Mouse (Mus musculus): ENCODE results near the gene Ms4a10. TPM values are rescaled to one million over a fixed set of nuclear protein-coding genes. Genes with fewer than 3 reads are reported as not detected.

Gene Ms4a10
- polyA plus RNA-seq, 1 experiment from 2014 or later = not detected

DNA sequence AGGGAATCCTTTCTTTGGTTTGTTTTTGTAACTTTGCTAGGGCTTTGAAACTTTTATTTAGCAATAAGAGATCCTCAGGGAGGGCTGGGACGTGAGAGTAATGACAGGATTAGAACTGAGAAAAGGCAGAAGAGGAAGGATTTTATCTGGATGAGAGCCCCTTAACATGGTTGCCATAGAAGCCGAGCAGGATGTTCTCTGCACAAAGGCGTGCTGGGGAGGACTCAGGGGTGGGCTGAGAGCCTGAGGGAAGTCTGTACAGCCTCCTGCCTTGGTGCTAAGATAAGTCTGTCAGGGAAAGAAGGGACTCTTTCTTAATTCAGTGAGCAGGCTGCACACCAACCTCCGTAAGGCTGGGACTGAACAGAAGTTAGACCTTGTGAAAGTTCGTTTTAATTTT is 39.4 kb downstream of the Ms4a10 start:
- no peaks in the 10 kb centered on the region for H3K36me3 ChIP-seq (replicated peaks)
- H3K27me3 ChIP-seq (replicated peaks; ENCODE audit: low read depth, poor library complexity, severe bottlenecking) = no peaks in the 10 kb centered on the region
- H3K4me3 ChIP-seq = no peak overlapping the region
- no peaks in the 10 kb centered on the region; the same call in 1 of the 2 replicates for H3K9me3 ChIP-seq
- DNase-seq (ENCODE audit: low spot score) = no peak
- 41% methylated on average over 5 of the region's 5 CpGs for WGBS
- peaks cover 1% of the 10 kb centered on the region for H3K4me1 ChIP-seq
- no peak overlapping the region for H3K27ac ChIP-seq (replicated peaks)

DNA sequence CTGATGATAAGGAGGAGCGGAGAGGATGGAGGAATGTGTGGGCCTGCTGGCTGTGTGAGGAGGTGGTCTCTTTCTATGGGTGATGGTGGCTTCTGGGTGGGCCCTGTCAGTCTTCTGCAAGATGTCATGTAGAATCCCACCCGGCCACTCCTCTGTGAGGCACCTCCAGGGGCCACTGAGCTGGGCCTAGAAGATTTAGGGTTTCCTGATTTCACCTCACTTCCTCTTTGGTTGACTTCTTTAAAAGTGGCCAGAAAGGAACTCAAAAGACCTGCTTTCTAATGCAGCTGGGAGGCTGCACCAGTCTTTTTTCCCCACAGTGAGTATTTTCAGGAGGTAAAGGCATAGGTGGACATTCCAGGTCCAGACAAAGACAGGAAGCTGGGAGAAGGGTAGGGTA is 43.8 kb downstream of the Ms4a10 start:
- Histone ChIP-seq H3K9me3 (no peaks in the 10 kb centered on the region), H3K4me1 (peaks cover 15% of the 10 kb centered on the region), H3K36me3 (replicated peaks) (no peaks in the 10 kb centered on the region), H3K27me3 (replicated peaks; ENCODE audit: low read depth, poor library complexity, severe bottlenecking) (no peaks in the 10 kb centered on the region), H3K27ac (replicated peaks) (no peak overlapping the region), H3K4me3 (no peak overlapping the region)
- WGBS = 89% methylated on average over 2 of the region's 2 CpGs
- DNase-seq (ENCODE audit: low spot score) = no peak

DNA sequence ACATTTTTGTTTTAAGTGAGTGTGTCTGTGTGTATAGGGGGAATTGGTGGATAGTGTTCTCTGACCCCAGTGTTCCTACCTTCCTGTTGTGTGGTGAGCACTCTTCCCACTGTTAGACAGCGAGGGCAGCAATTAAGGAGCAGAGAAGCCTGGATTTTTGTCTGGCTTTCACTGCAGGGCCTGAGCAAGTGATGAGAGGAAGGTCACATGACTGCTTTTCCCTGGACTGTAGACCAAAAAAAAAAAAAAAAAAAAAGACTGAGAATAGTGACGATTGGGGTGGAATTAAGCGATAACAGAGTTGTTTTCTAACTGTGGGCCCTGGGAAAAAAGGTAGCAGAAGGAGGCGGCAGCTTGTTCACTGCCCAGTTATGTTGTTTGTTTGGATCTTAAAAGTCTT is 47.8 kb downstream of the Ms4a10 start:
- H3K27ac ChIP-seq (replicated peaks) = peak overlapping the region; percentile 78
- WGBS = 58% methylated on average over 4 of the region's 4 CpGs

DNA sequence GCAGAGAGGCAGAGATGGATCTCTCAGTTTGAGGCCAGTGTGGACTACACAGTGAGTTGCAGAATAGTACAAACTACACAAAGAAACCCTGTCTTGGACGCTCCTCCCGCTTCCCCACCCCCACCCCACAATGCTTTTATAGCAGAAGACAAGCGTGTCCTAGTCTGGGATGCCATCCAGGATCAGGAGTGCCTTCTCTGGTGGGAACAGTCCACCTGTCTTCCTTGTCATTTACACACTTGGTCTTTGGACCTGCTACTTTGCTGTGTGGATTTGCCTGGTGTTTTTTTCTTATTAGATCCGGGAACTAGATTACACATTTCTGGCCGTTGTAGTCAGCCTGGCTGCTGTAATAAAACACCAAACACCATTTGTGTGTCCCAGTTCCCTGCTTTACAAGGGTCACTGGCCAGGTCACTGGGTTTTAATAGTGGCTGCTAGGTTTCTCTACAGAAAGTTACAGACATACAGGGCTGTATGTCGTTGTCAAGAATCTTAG is 48.3 kb downstream of the Ms4a10 start:
- WGBS = 37% methylated on average over 6 of the region's 6 CpGs
- Histone ChIP-seq H3K36me3 (replicated peaks) (no peaks in the 10 kb centered on the region), H3K27ac (replicated peaks) (peak overlapping the region; percentile 78), H3K4me3 (no peak overlapping the region), H3K4me1 (peaks cover 21% of the 10 kb centered on the region), H3K9me3 (no peaks in the 10 kb centered on the region), H3K27me3 (replicated peaks; ENCODE audit: low read depth, poor library complexity, severe bottlenecking) (no peaks in the 10 kb centered on the region)
- DNase-seq (ENCODE audit: low spot score) = peak; percentile 21

More for the DNA sequence above, 47.8 kb downstream of the Ms4a10 start:
- Histone ChIP-seq H3K4me1 (peaks cover 21% of the 10 kb centered on the region), H3K27me3 (replicated peaks; ENCODE audit: low read depth, poor library complexity, severe bottlenecking) (no peaks in the 10 kb centered on the region), H3K36me3 (replicated peaks) (no peaks in the 10 kb centered on the region), H3K4me3 (no peak overlapping the region), H3K9me3 (no peaks in the 10 kb centered on the region)
- no peak for DNase-seq (ENCODE audit: low spot score)

DNA sequence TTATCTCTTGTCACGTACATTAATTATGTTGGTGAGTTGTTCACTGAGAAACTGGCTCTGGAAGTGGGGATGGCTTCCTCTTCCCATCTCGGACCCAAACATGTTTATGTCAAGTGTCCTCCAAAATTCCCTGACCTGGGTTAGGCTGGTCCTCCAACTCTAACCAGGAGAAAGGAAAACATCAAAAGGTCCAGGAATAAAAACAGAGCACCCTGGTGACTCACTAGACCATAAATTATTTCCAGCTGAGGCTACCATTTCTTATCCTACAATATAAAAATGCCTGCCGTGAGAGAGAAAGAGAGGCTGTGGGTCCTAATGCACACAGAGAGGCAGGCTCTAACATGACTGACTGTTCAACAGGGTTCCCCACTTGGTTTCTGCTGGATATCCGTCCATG is 50.2 kb downstream of the Ms4a10 start:
- Histone ChIP-seq H3K27me3 (replicated peaks; ENCODE audit: low read depth, poor library complexity, severe bottlenecking) (no peaks in the 10 kb centered on the region), H3K27ac (replicated peaks) (no peak overlapping the region), H3K36me3 (replicated peaks) (no peaks in the 10 kb centered on the region), H3K9me3 (no peaks in the 10 kb centered on the region), H3K4me3 (no peak overlapping the region), H3K4me1 (peaks cover 21% of the 10 kb centered on the region)
- DNase-seq (ENCODE audit: low spot score) = no peak
- 59% methylated on average over 4 of the region's 4 CpGs for WGBS

DNA sequence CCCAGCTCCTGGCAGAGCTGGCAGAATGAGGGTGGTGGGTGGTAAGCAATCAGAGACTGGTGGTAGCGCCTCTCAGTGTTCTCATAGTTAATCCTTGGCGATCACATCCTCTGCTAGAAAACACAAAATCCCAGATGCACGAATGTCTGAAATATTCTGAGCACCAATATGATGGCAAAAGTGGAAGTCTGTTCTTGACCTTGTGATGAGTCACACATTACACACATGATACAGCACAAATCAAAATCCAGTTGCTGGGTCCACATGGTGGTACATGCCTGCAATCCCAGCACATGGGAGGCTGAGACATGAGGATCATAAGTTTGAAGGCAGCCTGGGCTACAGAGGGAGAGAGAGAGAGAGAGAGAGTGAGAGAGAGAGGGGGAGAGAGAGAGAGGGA is 53.4 kb downstream of the Ms4a10 start:
- H3K27me3 ChIP-seq (replicated peaks; ENCODE audit: low read depth, poor library complexity, severe bottlenecking) = no peaks in the 10 kb centered on the region
- H3K36me3 ChIP-seq (replicated peaks) = no peaks in the 10 kb centered on the region
- no peak overlapping the region for H3K4me3 ChIP-seq
- DNase-seq (ENCODE audit: low spot score) = no peak
- 82% methylated on average over 3 of the region's 3 CpGs for WGBS
- H3K9me3 ChIP-seq = no peaks in the 10 kb centered on the region
- peaks cover 10% of the 10 kb centered on the region for H3K4me1 ChIP-seq
- H3K27ac ChIP-seq (replicated peaks) = no peak overlapping the region

DNA sequence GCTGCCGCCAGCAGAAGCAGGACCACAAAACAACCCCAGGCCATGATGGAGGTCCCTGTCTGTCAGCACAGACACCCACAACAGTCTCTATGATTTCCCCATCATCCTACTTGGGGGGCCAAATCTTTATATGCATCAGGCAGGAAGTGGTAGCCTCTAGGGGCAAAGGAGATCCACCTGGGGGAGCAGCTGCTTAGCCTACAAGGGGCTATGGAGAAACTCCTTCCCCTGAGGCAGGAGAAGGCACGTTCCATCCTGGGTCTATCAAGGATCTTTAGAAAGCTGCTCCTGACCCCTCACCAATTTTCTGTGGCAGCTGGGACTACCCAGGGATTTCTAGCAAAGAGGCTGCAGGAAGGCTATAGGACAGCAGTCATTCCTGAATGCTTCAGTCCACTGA is 53.9 kb downstream of the Ms4a10 start, which contains the start of gene Zp1:
Gene Zp1, minus strand, starts transcription at position 101 of the 400 bp plus-strand sequence.
- peaks cover 6% of the 10 kb centered on the region for H3K4me1 ChIP-seq
- no peaks in the 10 kb centered on the region for H3K27me3 ChIP-seq (replicated peaks; ENCODE audit: low read depth, poor library complexity, severe bottlenecking)
- no peaks in the 10 kb centered on the region for H3K9me3 ChIP-seq
- 51% methylated on average over 2 of the region's 2 CpGs for WGBS
- H3K27ac ChIP-seq (replicated peaks) = no peak within 1 kb of the TSS
- no peak within 1 kb of the TSS for H3K4me3 ChIP-seq
- no peak for DNase-seq (ENCODE audit: low spot score)
- H3K36me3 ChIP-seq (replicated peaks) = no peaks in the 10 kb centered on the region

DNA sequence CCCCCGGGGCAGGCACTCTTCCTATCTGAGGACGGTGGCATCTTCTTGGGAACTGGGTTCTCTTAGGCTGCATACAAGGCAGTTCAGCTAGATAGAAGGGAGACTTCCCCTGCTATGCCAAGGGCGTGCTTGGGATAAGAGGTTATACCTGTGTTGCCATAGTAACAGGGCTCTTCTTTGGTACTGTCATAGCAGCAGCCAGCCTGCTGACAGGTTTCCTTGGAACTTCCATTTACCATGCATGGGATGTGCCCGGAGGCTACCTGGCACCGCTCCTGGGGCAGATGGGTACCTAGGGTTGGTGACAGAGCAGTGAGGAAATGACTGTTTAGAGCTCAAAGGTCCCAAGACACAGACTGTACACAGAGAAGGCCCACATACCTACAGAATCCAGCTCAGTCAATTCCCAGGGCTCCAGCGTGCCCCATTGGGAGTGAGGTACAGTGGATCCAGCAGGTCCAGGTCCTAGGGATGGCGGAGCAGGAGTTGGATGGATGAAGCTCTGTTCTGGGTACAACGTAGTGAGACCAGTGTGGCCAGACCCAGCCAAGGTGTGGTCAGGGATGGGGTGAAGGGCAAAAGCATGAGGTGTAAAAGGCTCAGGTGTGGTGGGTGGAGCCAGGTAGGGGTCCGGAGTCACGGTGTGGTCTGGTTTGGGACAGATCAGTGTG is 56.0 kb downstream of the Ms4a10 start:
- no peaks in the 10 kb centered on the region for H3K4me1 ChIP-seq
- no peaks in the 10 kb centered on the region for H3K36me3 ChIP-seq (replicated peaks)
- H3K27me3 ChIP-seq (replicated peaks; ENCODE audit: low read depth, poor library complexity, severe bottlenecking) = no peaks in the 10 kb centered on the region
- 87% methylated on average over 10 of the region's 10 CpGs for WGBS
- no peak overlapping the region for H3K4me3 ChIP-seq
- H3K27ac ChIP-seq (replicated peaks) = no peak overlapping the region
- no peak for DNase-seq (ENCODE audit: low spot score)
- H3K9me3 ChIP-seq = no peaks in the 10 kb centered on the region

DNA sequence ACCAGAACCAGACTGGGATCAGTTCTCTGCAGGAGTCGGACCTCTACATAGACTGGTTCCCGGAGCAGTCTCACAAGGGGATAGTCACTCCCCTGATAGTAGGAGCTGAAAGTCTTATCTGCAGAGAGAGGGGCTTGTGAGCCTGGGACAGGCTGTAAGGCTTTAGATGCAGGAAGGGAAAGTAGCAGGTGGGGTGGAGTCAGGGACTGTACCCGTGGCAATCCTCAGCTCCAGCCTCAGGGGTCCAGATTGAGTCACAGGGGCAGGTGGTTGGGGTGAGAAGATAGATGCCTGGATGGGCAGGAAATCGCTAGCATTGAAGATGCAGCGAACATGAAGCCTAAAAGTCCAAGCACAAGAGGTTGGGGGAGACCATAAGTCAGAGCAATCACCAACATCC is 58.0 kb downstream of the Ms4a10 start:
- Histone ChIP-seq H3K36me3 (replicated peaks) (no peaks in the 10 kb centered on the region), H3K27me3 (replicated peaks; ENCODE audit: low read depth, poor library complexity, severe bottlenecking) (no peaks in the 10 kb centered on the region), H3K27ac (replicated peaks) (no peak overlapping the region), H3K9me3 (no peaks in the 10 kb centered on the region), H3K4me3 (no peak overlapping the region), H3K4me1 (no peaks in the 10 kb centered on the region)
- 68% methylated on average over 5 of the region's 5 CpGs for WGBS
- no peak for DNase-seq (ENCODE audit: low spot score)

DNA sequence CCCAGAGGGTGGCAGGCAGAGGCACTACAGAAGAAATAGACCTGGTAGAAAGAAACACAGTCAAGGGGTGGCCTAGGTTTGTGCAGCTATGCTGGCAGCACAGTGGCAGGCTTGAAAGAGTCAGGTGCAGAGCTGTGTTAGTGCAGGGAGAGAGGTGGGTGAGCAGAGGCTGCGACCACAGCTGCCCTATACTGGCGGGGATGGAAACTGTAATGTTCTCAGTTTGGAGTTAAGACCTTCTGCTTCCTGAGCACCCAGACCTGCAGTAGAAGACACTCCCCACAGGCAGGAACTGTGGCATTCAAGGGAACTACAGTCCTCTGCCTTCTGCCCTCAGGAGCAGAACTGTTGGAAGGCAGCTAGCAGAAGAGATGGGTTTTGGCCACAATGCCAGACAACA is 59.6 kb downstream of the Ms4a10 start:
- no peak for DNase-seq (ENCODE audit: low spot score)
- Histone ChIP-seq H3K27ac (replicated peaks) (no peak overlapping the region), H3K4me3 (no peak overlapping the region), H3K27me3 (replicated peaks; ENCODE audit: low read depth, poor library complexity, severe bottlenecking) (no peaks in the 10 kb centered on the region), H3K9me3 (no peaks in the 10 kb centered on the region), H3K36me3 (replicated peaks) (no peaks in the 10 kb centered on the region), H3K4me1 (no peaks in the 10 kb centered on the region)
- 79% methylated on average over 2 of the region's 2 CpGs for WGBS

DNA sequence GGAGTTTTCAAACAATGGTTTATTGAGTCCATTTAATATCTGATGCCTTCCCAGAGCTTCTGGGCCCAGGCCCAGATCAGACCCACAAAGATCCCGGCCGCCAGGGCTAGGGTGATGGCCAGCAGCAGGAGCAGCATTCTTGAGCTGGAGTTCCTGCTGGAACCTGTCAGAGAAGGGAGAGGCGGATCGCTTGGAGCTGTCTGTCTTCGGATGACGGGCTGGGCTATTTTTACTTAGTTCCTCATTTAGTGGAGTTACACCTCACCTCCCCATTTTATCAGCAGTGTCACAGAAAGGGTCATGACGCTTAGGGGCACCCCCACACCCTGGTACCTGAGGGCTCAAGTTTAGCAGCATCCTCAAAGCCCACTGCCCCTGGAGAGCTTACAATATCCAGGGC is 60.2 kb downstream of the Ms4a10 start:
- H3K9me3 ChIP-seq = no peaks in the 10 kb centered on the region
- no peak overlapping the region for H3K4me3 ChIP-seq
- H3K4me1 ChIP-seq = no peaks in the 10 kb centered on the region
- WGBS = 75% methylated on average over 7 of the region's 7 CpGs
- H3K27ac ChIP-seq (replicated peaks) = no peak overlapping the region
- H3K27me3 ChIP-seq (replicated peaks; ENCODE audit: low read depth, poor library complexity, severe bottlenecking) = no peaks in the 10 kb centered on the region
- DNase-seq (ENCODE audit: low spot score) = no peak
- H3K36me3 ChIP-seq (replicated peaks) = 0 out of 2 replicates have a peak, but pooled peaks cover 2% of the 10 kb centered on the region
